Mouse (Mus musculus) forebrain, embryonic 15.5 days (tissue): ENCODE data around the gene Rtl4. TPM values are rescaled to one million over a fixed set of nuclear protein-coding genes. Genes with fewer than 3 reads are reported as not detected.

ENCODE experiments used
- ATAC-seq: fragments of 200-750 bp; cut with Nextera tagmentation; replicated peaks from 2 replicates; pipeline ENCODE4 v1.8.0; 2017; ENCODE audit warnings: mild to moderate bottlenecking, moderate TSS enrichment, moderate library complexity
- H3K27ac ChIP-seq: fragments of 300-500 bp; sonication (generic); replicated peaks from 2 replicates; pipeline ENCODE4 v1.5.1; 2015; ENCODE audit warnings: mild to moderate bottlenecking, inconsistent platforms
- H3K27me3 ChIP-seq: fragments of 300-500 bp; sonication (generic); 2 replicates; pipeline ENCODE4 v1.6.1; 2015; ENCODE audit warnings: inconsistent platforms
- H3K36me3 ChIP-seq: fragments of 300-500 bp; sonication (generic); 2 replicates; pipeline ENCODE4 v1.6.1; 2015; ENCODE audit warnings: mild to moderate bottlenecking, inconsistent platforms
- H3K4me1 ChIP-seq: fragments of 300-500 bp; sonication (generic); 2 replicates; pipeline ENCODE4 v1.6.1; 2015; ENCODE audit warnings: inconsistent platforms
- H3K4me2 ChIP-seq: fragments of 300-500 bp; sonication (generic); replicated peaks from 2 replicates; pipeline ENCODE4 v1.6.1; 2015; ENCODE audit warnings: mild to moderate bottlenecking, inconsistent platforms
- H3K4me3 ChIP-seq: fragments of 300-500 bp; sonication (generic); 2 replicates; pipeline ENCODE4 v1.5.1; 2015; ENCODE audit warnings: mild to moderate bottlenecking, inconsistent platforms
- H3K9ac ChIP-seq: fragments of 300-500 bp; sonication (generic); replicated peaks from 2 replicates; pipeline ENCODE4 v1.6.1; 2015; ENCODE audit warnings: mild to moderate bottlenecking, inconsistent platforms
- H3K9me3 ChIP-seq: fragments of 300-500 bp; sonication (generic); 2 replicates; pipeline ENCODE4 v1.6.1; 2016; ENCODE audit warnings: inconsistent platforms
- WGBS: fragments of 180-500 bp; shearing (Covaris S2); methylation state at CpG from one replicate; pipeline ENCODE4 v1.1.7; 2015; ENCODE audit warnings: mixed read lengths; 5-methylcytosine and 5-hydroxymethylcytosine counted together
- polyA plus RNA-seq: library from polyadenylated mRNA; unstranded; fragments of >200 nt; fragmentation: Nextera tagmentation; extraction: Ambion mirVana; gene quantifications from 2 replicates; pipeline ENCODE4 v1.2.1, GENCODE M21; 2015

Gene Rtl4
- polyA plus RNA-seq = 0.32 and 0.67 TPM in 2 replicates

DNA sequence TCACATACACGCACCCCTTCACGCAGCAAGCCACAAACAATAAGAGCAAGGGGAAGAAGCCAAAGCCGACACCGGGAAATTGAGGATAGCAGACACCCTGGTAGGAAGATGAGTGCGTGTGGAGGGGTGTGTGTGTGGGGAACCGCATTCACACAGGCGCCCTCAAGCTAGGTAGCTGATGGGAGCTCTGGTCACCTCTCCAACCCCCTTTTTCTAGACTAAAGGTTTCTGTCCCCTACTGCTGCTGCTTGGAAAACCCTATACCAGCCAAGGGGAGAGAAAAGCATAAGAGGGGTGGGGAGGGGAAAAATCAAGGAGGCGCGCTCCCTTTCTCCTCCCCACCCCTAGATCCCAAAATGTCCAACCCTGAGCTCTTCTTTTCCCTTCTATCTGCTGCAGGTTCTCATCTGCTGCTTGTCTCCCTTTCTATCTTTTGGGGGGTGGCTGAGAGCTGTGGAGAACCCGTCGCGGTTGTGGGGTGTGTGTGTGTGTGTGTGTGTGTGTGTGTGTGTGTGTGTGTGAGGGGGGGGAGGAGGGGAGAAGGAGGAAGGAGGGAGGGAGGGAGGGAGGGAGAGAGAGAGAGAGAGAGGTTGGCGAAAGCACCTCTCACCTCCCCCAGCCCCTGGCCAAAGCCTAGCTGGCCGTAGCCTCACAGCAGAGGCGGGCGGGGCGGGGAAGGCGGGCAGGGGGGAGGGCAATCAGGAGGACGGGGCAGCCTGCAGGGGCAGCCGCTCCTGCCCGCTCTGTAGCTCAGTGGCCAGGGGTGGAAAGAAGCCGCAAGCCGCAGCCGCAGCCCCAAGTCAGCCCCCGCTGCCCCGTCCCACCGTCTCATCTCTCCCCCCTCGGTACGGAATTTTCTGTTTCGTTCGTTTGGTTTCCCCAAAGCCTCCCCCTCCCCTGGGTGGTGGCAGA is at the start of gene Rtl4:
Rtl4 (plus strand) TSS at position 701 of the 912 bp plus-strand sequence.
- H3K4me1 ChIP-seq = no peaks in the 10 kb centered on the region
- ATAC-seq = peak; percentile 80
- H3K27ac ChIP-seq = no peak within 1 kb of the TSS
- peak within 1 kb of the TSS; percentile 74 for H3K4me2 ChIP-seq
- no peaks in the 10 kb centered on the region; the same call in 1 of the 2 replicates for H3K27me3 ChIP-seq
- H3K9me3 ChIP-seq = no peaks in the 10 kb centered on the region
- peak within 1 kb of the TSS; percentile 47 for H3K4me3 ChIP-seq
- no peaks in the 10 kb centered on the region for H3K36me3 ChIP-seq
- H3K9ac ChIP-seq = peak within 1 kb of the TSS; percentile 47
- 25% methylated on average over 19 of the region's 31 CpGs for WGBS

DNA sequence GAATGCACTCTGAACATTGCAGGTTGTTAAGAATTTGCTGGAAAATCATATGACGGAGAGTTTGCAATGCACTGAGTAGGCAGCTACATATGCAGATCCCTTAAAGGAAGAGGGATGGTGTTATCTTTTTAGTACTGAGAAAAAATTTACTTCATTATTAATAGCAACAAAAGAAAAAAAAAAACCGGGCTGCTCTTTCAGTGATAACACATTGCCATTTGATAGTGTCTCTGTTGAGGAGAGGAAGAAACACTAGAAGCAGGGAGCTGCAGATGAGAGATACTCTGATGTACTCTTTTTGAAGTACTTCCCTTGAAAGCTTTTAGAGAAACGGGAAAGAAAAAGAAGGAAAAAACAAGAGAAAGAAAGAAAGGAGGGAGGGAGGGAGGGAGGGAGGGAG is 44.0 kb upstream of the Rtl4 start:
- Histone ChIP-seq H3K36me3 (no peaks in the 10 kb centered on the region), H3K4me1 (no peaks in the 10 kb centered on the region), H3K9me3 (no peaks in the 10 kb centered on the region), H3K4me2 (no peak overlapping the region), H3K4me3 (no peak overlapping the region), H3K27me3 (no peaks in the 10 kb centered on the region), H3K27ac (no peak overlapping the region), H3K9ac (no peak overlapping the region)
- 80% methylated on average over 2 of the region's 3 CpGs for WGBS
- no peak for ATAC-seq

DNA sequence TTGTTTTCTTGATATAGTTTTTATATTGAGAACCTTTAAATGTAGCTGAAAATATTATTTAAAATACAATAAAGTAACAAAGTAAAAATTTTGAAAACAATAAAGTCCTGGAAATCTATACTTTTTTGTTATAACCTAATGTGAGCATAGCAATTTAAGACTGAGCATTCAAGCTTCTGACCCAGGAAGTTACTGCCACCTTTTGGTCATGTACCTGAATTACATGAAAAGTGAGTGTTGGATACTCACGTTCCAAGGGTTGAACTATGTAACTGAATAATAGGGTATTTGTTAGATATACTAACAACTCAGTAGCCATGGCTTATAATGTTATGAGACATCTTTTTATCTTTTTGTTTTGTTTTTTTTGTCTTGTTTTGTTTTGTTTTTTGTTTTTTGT is 43.3 kb upstream of the Rtl4 start:
- Histone ChIP-seq H3K27ac (no peak overlapping the region), H3K9me3 (no peaks in the 10 kb centered on the region), H3K4me1 (no peaks in the 10 kb centered on the region), H3K36me3 (no peaks in the 10 kb centered on the region), H3K27me3 (no peaks in the 10 kb centered on the region), H3K4me2 (no peak overlapping the region), H3K9ac (no peak overlapping the region), H3K4me3 (no peak overlapping the region)
- ATAC-seq = no peak
- 41% methylated on average over 1 of the region's 1 CpGs for WGBS

DNA sequence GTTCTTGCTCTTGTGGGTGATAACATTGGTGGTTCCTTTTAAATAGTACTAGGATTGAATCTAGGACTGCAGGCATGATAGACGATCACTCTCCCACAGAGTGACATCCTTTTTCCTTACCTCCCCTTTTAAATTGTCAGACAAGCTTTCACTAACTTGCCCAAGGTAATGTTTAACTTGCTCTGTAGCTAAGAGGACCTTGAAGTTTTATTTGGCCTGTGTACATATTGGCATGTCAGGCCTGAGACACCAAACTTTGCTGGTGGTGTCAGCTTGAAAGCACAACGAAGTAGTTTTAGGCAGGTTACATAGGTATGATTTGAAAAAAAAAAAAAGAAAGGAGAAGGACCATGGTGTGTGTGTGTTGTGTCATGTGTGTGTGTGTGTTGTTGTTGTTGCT is 36.5 kb upstream of the Rtl4 start:
- 82% methylated on average over 2 of the region's 2 CpGs for WGBS
- no peak overlapping the region for H3K27ac ChIP-seq
- H3K9me3 ChIP-seq = no peaks in the 10 kb centered on the region
- no peaks in the 10 kb centered on the region for H3K36me3 ChIP-seq
- no peaks in the 10 kb centered on the region for H3K4me1 ChIP-seq
- no peaks in the 10 kb centered on the region for H3K27me3 ChIP-seq
- H3K9ac ChIP-seq = no peak overlapping the region
- H3K4me2 ChIP-seq = no peak overlapping the region
- no peak for ATAC-seq
- no peak overlapping the region for H3K4me3 ChIP-seq

DNA sequence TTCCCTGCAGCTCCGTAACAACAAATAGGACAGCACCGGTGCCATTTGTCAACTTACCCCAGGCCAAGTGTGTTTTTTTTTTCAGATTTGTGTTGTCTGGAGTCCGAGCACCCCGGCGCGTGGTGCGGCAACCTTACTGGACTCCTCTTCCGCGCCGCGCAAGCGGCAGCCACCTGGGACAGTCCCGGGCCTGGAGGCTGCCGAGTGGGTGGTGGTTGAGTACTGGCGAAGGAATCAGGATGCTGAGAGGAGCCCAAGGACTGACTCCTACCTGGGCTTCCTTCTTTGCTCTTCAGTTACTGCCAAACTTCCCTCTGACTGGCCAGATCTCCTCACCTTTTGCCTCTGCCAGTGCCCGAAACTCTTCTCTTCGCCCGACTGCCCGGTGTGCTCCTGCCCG is 965 bp upstream of the Rtl4 start:
- Histone ChIP-seq H3K4me2 (peak overlapping the region; percentile 74), H3K4me3 (peak overlapping the region; percentile 47), H3K36me3 (no peaks in the 10 kb centered on the region), H3K4me1 (no peaks in the 10 kb centered on the region), H3K27ac (no peak overlapping the region), H3K9ac (0 out of 2 replicates have a peak overlapping the region, but pooled peaks have one; percentile 15), H3K27me3 (no peaks in the 10 kb centered on the region; the same call in 1 of the 2 replicates), H3K9me3 (no peaks in the 10 kb centered on the region)
- no peak for ATAC-seq
- 34% methylated on average over 20 of the region's 20 CpGs for WGBS

DNA sequence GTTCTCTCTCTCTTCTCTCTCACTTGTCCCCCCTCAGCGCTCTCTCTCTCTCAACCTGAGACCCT is 733 bp upstream of the Rtl4 start, which contains the start of gene Trpc5:
Trpc5 (minus strand) TSS at position 39 of the 65 bp plus-strand sequence.
- 0% methylated on average over 1 of the region's 1 CpGs for WGBS
- no peak within 1 kb of the TSS for H3K27ac ChIP-seq
- no peak for ATAC-seq

DNA sequence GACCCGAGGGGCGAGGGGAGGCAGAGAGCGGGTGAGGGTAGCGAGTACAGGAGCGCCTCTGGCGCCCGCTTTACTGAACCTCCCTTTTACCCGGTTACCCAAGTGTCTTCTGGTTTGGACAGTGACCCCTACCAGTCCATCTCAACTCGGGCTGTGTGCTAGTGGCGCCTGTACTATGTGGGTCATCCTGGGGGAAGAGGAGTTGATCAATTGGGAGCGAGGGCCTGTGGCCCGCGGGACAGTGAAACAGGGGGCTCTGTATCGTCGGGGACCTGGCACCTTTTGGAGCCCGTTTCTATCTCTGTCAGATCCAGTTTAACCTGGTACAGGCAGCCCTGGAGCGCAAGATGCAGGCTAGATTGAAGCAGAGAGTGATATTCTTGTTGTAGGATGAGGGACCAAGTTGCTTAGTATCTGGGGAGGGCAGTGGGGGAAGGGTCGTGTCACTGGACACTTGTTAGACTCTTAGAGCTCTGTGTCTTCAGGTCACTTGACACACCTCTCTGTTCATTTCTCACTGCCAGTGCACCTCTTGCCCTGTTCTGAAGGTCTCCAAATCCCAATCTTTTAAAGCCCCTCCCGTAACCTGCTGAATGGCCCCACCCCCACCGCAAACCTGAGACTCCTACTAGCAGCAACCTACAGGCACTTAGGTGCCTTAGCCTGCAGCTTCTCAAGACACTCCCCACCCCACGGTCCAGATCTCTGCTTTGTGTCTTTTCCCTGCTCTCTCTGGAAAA is 582 bp downstream of the Rtl4 start:
- H3K4me3 ChIP-seq = peak overlapping the region; percentile 47
- H3K27ac ChIP-seq = no peak overlapping the region
- 29% methylated on average over 14 of the region's 21 CpGs for WGBS
- ATAC-seq = peak; percentile 89
- H3K9ac ChIP-seq = peak overlapping the region; percentile 47
- H3K9me3 ChIP-seq = no peaks in the 10 kb centered on the region
- H3K36me3 ChIP-seq = no peaks in the 10 kb centered on the region
- H3K4me2 ChIP-seq = peak overlapping the region; percentile 74
- no peaks in the 10 kb centered on the region; the same call in 1 of the 2 replicates for H3K27me3 ChIP-seq
- H3K4me1 ChIP-seq = no peaks in the 10 kb centered on the region

More for the DNA sequence above, 733 bp upstream of the Rtl4 start, which contains the start of gene Trpc5:
- no peaks in the 10 kb centered on the region for H3K9me3 ChIP-seq
- H3K4me1 ChIP-seq = no peaks in the 10 kb centered on the region
- no peaks in the 10 kb centered on the region; the same call in 1 of the 2 replicates for H3K27me3 ChIP-seq
- H3K9ac ChIP-seq = peak within 1 kb of the TSS; percentile 47
- peak within 1 kb of the TSS; percentile 74 for H3K4me2 ChIP-seq
- peak within 1 kb of the TSS; percentile 47 for H3K4me3 ChIP-seq
- no peaks in the 10 kb centered on the region for H3K36me3 ChIP-seq

DNA sequence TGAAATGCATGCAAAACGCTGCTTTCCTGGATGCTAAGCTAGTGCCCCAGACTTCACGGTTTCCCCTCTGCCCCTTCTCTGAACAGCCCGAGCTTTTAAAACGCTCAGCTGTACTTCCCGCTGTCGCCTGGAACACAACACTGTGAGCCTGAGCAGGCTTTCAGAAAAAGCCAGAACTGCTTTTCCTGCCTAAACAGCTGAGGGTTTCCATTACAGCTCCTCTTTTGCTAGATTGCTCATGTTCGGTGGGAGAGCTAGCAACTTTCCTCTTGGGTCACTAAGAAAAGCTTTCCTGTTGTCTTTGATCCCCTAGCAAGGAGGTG is 1.1 kb downstream of the Rtl4 start:
- no peak overlapping the region for H3K9ac ChIP-seq
- H3K27me3 ChIP-seq = no peaks in the 10 kb centered on the region; the same call in 1 of the 2 replicates
- peak overlapping the region; percentile 74 for H3K4me2 ChIP-seq
- H3K9me3 ChIP-seq = no peaks in the 10 kb centered on the region
- H3K4me1 ChIP-seq = no peaks in the 10 kb centered on the region
- H3K27ac ChIP-seq = no peak overlapping the region
- WGBS = 18% methylated on average over 7 of the region's 7 CpGs
- ATAC-seq = peak; percentile 41; the same call in 1 of the 2 replicates
- H3K36me3 ChIP-seq = no peaks in the 10 kb centered on the region
- peak overlapping the region; percentile 47 for H3K4me3 ChIP-seq

DNA sequence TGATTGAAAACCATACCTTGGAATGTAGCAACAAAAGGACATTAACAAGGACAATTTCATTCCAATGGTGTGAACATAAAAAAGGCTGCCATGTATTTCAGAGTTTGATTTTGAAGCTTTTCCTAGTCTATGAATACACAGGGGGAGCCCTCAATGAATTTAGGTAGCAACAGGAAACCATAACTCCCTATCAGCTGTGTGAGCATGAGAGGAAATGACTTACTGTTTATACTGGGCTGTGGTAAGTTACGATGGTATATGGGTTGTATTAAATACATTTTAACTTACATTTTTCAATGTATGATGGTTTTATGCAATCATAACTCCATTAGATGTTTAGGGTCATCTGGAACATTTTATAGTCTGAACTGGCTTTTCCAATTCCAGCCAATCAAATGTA is 27.6 kb downstream of the Rtl4 start:
- no peaks in the 10 kb centered on the region for H3K36me3 ChIP-seq
- H3K9me3 ChIP-seq = no peaks in the 10 kb centered on the region
- no peaks in the 10 kb centered on the region for H3K27me3 ChIP-seq
- H3K4me2 ChIP-seq = no peak overlapping the region
- H3K9ac ChIP-seq = no peak overlapping the region
- 93% methylated on average over 1 of the region's 1 CpGs for WGBS
- no peaks in the 10 kb centered on the region for H3K4me1 ChIP-seq
- no peak overlapping the region for H3K27ac ChIP-seq
- no peak for ATAC-seq
- H3K4me3 ChIP-seq = no peak overlapping the region

DNA sequence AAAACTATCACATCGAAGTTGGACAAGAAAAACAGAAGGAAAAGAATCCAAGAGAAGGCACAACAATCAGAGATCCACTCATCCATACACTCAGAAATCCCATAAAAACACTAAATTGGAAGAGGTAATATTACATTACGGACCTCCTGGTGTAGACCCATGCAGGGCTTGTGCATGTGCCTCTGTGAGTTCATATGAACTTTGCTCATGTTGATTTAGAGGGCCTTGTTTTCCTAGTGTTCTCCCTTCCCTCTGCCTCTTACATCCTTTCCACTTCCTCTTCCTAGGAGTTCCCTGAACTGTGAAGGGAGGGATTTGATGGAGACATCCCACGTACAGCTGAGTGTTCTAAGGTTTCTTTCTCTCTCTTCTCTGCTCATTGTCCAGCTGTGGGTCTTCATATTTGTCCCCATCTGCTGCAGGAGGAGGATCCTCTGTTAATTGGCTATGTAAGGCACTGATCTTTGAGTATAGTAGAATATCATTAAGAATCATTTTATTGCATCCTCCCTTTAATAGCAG is 58.9 kb downstream of the Rtl4 start:
- Histone ChIP-seq H3K9ac (no peak overlapping the region), H3K27ac (no peak overlapping the region), H3K9me3 (no peaks in the 10 kb centered on the region), H3K27me3 (no peaks in the 10 kb centered on the region), H3K4me2 (no peak overlapping the region), H3K36me3 (no peaks in the 10 kb centered on the region), H3K4me3 (no peak overlapping the region), H3K4me1 (no peaks in the 10 kb centered on the region)
- 67% methylated on average over 3 of the region's 3 CpGs for WGBS
- no peak for ATAC-seq

DNA sequence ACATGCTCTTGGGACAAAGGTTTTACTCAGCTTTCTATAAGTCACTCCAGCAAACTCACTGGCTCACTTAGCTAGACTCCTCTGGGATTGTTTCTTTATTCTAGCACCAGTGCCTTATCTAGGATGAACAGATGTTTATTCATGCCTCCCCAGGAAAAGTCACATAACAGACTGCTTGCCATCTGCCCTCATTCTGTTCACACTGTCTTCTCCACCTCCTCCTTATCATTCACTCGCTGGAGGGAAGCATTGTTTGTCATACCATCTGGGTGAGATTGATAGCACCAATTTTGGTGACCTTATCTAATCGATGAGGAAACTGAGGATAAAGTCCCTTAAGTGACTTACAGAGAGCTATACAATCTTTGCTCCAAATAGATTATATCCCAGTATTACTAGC is 298.3 kb downstream of the Rtl4 start:
- WGBS = 60% methylated on average over 2 of the region's 2 CpGs
- Histone ChIP-seq H3K4me3 (no peak overlapping the region), H3K4me2 (no peak overlapping the region), H3K27ac (no peak overlapping the region), H3K27me3 (no peaks in the 10 kb centered on the region), H3K36me3 (no peaks in the 10 kb centered on the region), H3K9ac (no peak overlapping the region), H3K9me3 (no peaks in the 10 kb centered on the region), H3K4me1 (no peaks in the 10 kb centered on the region)
- no peak for ATAC-seq

DNA sequence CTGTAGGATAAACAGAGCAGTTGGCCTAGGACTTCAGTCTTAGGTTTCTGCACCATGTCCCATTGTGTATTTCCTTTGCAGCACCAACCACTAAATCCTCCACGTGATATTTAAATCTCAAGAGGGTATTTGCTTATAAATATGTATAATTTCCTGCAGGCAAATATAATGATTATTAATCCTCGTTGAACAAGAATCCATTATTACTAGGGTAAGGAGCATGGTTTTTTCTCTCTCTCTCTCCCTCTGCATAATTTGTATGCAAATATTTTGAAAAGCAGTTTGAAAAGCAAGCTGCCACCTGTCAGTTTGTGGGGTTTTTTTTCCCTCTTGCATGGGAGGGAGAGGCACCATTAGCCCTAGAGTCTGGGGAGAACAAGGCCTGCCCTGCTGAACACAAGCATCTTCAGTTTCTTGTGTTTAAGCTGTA is 376.8 kb downstream of the Rtl4 start:
- peak; percentile 78 for ATAC-seq
- Histone ChIP-seq H3K4me1 (no peaks in the 10 kb centered on the region), H3K27me3 (no peaks in the 10 kb centered on the region), H3K4me2 (no peak overlapping the region), H3K36me3 (no peaks in the 10 kb centered on the region), H3K9ac (no peak overlapping the region), H3K27ac (no peak overlapping the region), H3K9me3 (no peaks in the 10 kb centered on the region), H3K4me3 (no peak overlapping the region)
- WGBS = 31% methylated on average over 2 of the region's 2 CpGs
